Mouse (Mus musculus): ENCODE measurements around the gene Doc2b.
A peak's percentile ranks its signal among the peaks of the same experiment; 100 is the strongest.
"Not testable (repeated sequence)": the region's sequence is repeated elsewhere in the genome, so short reads cannot be mapped to it uniquely, and the experiment has no call there.

Doc2b gene

GRCm38 (mm10) chr11:75736978-75737377 lies 58.9 kb downstream of the Doc2b start:
- DNase-seq (ENCODE audit: low read depth, low spot score) = no peak

- no peak for DNase-seq (ENCODE audit: low read depth, low spot score)
Measured at GRCm38 (mm10) chr11:75735462-75736252, 60.2 kb downstream of the Doc2b start.

GRCm38 (mm10) chr11:75733227-75733940 lies 62.5 kb downstream of the Doc2b start:
- peak; percentile 77 for DNase-seq (ENCODE audit: low read depth, low spot score)

- DNase-seq (ENCODE audit: low read depth, low spot score) = peak; percentile 94
Measured at GRCm38 (mm10) chr11:75732434-75733226, 63.2 kb downstream of the Doc2b start, which contains the start of gene Ywhae. Gene Ywhae, plus strand, starts transcription at chr11:75732869.

- DNase-seq (ENCODE audit: low read depth, low spot score) = not testable (repeated sequence)
Measured at GRCm38 (mm10) chr11:75727659-75728058, 68.2 kb downstream of the Doc2b start.

- no peak for DNase-seq (ENCODE audit: low read depth, low spot score)
Measured at GRCm38 (mm10) chr11:75727168-75727567, 68.7 kb downstream of the Doc2b start.

- no peak for DNase-seq (ENCODE audit: low read depth, low spot score)
Measured at GRCm38 (mm10) chr11:75722339-75722738, 73.5 kb downstream of the Doc2b start.
